Mouse (Mus musculus) frontal cortex, adult (tissue): ENCODE results near the gene Plcb1.

Source experiments
- ATAC-seq: cut with Nextera tagmentation; 2 replicates; pipeline ENCODE4 v1.9.2; 2017; ENCODE audit warnings: mild to moderate bottlenecking, moderate library complexity, mixed read lengths; ENCODE audit not compliant: low TSS enrichment

The Plcb1 gene

DNA sequence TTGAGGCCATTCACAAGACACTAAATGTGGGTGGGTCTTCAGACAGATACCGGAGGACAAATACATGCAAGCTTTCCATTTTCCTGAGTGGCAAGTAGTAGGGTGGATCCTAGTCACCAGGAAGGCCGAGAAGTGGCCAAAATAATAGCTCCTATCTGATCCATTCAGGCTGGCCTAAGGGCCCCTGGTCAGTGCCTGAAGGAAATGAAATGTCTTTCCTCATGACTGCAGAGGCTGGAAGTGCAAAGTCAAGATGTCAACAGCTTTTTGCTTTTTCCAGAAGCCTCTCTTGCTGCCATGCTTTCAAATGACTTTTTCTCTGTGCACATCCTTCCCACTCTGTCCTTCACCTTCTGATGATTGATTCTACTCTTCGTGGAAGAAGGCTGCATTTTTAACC lies 415.0 kb downstream of the Plcb1 start:
- ATAC-seq = no peak

DNA sequence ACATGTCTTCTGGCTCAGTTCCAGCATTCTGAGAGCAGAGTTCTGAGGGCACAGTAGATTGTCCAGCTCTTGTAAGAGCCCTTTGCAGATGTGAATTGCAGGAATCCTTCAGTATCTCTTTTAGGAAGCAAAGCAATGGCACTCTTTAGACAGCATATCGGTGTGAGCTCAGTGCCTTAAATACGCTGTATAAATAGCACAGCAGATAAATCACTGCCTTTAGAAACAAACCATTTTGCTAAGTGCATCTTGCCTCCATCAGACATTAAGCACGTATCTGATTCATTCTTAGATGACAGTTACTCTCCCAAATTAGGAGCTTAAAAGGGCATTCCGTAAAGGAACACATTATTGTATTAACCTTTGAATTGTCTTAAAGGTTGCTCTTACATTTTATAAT lies 416.5 kb downstream of the Plcb1 start:
- ATAC-seq = peak; percentile 60

DNA sequence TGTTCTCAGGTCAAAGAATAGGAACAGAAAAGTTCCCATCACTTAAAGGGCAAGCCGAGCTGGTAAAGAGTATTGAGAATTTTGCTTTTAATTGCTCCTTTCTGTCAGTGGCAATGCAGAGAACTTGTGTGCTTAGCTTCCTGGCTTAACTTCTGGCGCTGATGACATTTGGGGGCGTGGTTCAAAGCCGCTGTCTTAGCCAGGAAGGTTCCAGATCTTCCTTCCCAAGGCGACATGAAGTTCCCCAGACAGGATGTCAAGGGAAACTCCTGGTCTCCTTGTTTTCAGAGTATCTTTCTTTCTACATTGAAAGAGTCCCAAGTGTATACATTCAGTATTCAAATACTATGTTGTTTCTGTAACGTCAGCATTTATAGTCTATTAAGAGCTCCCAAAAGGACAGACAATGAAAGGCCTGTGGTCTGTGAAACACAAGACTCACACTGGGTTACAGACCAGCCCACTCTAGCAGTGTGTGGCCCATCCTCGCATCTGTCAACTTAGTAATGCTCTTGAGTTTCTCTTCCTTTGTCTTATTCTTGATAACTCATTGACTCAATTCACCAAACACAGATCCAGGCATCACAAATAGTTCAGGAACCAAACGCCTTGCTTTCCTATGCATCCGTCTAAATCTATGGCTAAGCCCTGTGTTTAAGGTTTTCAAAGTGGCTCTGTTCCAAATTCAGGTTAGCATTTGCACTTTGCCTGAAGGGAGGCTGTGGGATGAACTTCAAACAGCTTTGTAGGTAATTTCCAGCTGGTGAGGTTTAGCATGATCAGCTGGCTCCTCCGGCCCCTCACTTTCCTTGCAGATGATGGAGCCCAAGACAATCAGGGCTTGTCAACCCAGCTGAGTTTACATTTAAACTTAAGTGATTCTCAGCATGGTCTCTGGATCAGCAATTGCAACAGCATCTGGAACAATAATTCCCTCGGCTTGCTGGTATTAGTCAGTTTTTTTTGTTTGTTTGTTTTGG lies 418.6 kb downstream of the Plcb1 start:
- no peak for ATAC-seq

DNA sequence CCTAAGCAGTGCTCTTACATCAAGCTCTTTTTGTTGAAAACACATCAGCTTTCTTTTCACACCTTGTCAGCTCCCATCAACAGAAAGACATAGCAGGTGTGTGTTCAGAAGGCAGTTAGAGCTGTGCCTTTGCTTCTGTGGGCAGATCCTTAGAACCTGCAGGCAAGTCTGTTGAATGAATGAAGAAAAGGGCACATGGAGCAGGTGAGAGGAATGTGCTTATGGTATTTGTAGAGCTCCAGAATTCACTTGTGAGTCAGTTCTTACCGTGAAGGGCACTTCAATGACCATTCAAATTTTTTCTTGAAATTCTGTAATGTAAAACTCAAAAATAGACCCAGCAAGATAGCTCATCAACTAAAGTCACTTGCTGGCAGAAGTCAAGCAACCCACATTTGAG lies 423.0 kb downstream of the Plcb1 start:
- 0 out of 2 replicates have a peak, but pooled peaks have one; percentile 41 for ATAC-seq

DNA sequence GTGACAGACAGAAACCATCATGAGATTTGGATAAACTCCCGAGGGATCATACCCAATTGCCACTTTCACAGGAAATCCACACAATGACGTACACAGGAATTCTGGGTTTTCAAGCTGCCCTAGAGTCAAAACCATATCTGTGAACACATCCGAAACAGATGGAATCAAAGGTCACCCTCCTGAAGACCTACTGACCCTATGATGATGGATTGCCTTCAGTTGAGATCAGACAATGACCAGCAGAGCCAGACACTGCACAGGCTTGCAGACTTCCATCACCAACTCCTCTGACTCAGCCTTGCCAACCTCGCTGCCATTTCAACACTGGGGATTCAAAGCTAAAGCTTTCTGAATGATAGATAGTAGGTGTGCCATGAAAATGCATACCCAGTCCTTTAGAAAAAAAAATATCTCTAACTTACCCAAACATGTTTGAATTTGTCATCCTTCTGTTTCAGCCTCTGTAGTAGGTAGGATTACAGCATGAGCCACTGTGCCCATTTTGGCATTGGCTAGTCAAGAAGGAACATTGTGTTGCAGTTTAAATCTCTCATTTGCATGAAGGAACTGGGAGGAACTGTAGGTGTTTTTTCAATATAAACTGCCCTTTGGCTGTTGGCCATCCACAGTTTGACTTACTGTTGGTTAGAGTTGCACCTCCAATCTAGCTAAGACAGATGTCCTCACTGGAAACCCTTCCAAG lies 429.0 kb downstream of the Plcb1 start:
- ATAC-seq = peak; percentile 63

DNA sequence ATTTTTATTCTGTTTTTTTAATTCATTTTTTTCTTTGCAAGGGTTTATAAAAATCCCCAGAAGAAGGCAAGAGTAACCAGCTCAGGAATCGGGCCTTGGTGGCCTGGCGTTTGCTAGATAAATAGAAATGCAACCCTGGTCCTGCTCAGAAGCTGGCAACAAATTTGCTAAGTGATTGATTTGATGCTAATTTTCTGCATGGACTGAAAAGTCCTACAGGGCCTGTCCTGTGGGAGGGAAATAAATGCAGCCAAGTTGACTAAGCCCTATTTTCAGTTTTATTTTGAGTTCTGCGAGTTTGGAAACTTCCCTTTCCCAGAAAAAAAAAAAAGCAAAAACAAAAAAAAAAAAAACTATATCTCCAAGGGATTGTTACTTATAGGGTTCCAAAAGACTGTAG lies 433.5 kb downstream of the Plcb1 start:
- peak; percentile 67 for ATAC-seq

DNA sequence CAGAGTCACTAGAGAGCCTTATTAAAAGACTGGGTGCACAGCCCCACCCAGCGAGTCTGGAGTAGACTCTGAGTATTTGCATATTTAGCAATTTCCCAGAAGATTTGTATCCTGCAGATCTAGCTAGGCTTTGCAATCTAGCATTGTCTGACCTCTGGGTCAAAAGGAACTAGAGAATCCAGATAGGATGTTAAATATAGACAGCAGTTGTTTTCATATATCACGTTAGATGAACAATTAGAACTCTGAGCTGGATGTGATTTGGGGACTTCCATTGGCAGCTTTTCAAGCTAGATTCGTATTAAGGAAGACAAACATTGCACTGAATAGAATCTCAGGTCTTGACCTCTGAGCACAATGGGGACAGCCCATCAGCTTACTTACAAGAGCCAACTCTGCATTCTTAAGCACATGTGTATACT lies 439.7 kb downstream of the Plcb1 start:
- no peak for ATAC-seq

DNA sequence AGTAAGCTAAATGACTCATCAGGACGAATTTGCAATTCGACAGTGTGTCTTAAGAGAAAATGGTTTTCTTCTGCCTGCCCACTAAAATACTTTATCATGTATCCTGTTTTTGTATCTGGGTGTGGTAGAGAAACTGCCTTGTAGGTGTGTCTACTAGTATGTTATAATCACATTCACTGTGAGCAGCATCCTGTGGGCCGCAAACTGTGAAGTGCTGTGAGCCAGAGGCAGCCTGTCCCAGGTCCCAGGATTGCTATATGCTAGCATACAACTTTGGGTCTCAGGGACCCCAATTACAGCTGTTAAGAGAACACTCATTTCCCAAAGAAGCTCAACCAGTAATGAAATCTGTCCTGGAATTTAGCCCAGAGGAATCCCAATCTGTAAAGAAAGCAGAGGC lies 444.4 kb downstream of the Plcb1 start:
- ATAC-seq = peak; percentile 35; the same call in 1 of the 2 replicates

DNA sequence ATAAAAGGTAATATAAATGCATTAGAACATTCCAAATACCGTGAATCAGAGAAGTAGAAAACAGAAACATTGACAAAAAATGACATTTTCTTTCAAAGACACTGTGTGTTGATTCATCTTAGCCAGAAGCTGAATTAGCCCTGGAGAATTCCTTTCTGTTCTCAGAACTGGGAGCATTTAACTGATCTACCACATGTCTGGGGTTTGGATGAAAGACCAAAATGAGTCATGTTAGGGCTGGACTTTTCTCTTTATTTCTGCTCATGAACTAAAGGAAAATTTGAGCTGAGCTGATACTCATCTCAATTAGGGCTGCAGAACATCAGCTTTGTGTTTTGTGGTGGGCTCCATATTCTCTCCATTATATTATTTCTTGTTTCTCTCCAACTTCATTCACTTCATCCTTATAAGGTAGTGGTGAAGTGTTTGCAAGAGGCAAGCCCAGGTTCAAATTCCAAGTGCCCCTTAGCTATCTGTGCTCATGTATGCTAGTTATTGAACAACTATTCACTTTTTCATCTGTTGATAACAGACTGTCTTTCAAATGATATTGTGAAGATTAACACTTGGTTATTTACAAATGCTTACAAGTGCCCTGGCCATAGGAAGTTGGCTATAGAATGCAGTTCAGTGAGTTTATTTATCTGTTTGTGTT lies 456.9 kb downstream of the Plcb1 start:
- ATAC-seq = peak; percentile 72

DNA sequence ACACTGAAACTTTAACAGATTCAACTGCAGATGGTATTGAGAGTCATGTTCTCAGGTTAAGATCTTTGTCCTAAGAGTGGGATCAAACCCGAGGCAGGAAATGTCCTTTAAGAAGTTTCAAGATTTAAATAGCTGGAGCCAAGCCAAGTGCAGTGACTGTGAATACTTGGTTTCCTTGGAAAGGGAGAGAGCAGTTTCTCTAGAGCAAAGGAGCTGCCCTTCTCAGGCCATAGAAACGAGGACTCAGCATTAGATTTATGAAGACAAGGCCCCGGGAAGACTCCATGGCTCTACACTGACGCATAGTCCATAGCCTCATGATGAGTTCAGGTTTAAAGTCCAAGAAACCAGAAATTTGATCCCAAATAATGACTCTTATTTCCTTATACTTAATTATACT lies 457.9 kb downstream of the Plcb1 start:
- no peak for ATAC-seq

DNA sequence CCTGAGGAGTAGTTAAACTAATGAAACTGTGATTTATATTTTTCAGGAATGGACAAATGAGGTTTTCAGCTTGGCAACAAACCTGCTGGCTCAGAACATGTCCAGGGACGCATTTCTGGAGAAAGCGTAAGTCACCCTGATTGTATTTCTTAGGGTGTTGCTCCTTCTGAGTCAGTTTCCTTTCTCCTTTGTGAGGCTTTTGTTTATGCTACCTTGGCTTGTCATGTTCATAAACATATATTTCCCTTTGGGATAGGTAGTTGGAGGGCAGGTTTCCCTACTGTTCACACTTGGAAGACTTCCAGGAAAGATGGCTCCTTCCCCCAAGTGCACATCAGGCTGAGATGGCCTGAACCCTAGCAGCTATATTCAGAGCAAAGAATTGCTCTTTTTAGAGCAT lies 464.1 kb downstream of the Plcb1 start:
- ATAC-seq = no peak

DNA sequence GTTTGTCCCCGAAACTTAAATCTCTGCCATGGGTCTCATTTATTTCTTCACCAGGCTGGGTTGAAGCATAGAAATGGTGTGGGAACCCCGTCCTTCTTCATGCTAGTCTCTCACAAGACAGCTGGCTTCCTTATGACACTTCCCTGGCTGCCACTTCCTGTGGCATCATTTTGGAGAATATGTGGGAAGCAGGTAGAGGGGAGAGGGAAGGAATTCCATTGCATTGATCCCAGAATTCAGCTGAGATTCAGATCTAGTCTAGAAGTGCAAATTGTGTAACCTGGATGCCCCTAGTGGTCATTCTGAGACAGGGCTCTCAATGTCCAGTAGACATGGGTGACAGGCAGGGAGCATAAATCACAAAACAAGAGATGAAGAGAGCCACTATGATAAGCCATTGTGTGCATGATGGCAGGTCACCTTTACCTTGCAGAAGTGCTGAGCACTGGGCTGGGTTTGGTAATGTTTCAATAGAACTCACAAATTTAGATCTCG lies 466.0 kb downstream of the Plcb1 start:
- ATAC-seq = no peak

DNA sequence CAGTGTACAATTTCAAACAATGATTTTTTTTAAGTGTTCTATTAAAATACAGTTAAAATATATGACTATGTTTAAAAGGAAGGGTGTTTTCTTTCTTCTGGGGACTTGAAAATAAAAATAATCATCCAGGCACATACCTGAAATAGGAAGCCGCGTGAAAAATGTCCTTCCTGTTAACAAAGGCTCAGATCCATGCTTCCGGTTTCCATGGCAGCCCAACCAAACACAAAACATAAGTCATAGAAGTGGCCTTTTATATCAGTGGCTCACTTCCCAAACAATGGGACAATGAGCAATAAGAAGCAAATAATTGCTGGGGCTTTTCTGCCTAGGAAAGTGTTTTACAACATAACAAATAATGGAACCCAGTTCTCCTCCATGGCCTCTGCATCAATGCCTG lies 473.3 kb downstream of the Plcb1 start:
- no peak for ATAC-seq

DNA sequence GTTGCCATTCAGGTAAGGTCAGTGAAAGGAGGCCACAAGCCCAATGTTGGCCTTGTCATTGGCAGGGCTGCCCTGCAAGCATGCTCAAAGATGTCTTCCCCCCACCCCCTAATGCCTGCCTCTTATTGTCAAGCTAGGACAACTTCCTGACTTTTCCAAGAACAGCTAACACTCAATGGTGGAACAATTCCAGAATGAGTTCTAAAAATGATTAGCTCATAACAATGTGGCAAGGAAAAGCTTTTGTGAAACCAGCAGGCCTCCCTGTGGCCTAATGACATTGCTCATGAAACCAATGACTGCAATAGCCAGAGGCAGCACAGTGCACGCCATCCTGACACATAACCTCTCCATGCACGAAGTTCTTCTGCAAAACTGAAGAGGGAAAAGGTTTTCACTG lies 478.1 kb downstream of the Plcb1 start:
- ATAC-seq = no peak

DNA sequence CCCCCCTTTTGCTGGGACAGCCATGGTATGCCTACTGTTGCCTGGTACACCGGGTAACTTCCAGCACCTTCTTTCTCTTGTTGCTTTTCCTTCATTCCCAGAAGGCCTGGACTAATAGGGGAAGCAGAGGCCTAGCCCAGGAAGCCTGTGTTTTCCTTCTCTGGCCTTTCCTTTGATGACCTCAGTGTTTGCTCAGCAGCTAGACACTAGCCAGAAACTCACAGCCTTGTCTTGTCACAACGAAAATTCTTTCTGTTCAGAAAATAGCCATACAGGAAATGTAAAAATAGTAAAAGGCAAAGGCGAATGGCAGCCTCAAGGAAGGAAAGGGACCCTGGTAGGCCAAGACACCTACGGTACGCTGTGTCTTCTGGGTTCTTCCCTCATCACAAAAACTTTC lies 489.1 kb downstream of the Plcb1 start:
- 0 out of 2 replicates have a peak, but pooled peaks have one; percentile 4 for ATAC-seq

DNA sequence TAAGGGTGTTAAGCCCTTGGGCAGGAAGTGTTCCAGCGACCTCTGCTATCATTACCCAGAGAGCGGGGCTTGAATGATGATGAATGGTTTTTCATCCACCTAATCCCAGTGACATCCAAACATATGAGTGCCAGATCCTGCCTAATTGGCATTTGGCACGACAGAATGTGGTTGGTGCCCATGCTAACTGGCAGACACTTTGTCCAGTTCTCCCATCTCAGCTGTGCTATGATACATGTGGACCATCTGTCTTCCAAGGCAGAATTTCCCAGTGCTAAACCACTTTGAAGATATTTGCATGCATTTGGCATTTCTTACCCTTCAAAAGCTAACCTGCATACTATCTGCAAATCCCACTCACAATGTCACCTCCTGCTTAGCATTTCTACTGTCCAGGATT lies 492.6 kb downstream of the Plcb1 start:
- peak; percentile 63 for ATAC-seq

DNA sequence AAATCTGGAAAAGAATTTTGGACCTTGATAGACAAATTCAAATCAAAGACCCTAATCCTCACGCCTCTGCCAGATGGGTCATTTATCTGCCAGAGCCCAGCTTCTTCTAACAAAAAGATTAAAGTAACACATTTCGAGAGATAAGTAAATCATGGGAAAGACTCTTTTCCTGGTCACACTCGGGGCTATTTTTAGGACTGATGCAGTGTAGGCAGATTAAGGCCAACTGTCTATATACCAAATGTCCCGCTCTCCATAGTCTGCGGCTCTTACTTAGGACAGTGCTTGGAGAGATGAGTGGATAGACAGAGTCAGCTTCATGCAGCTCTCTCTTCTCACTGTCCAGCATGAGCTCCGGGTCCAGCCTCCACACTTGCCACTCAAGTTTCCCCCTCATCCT lies 493.2 kb downstream of the Plcb1 start:
- ATAC-seq = peak; percentile 38; the same call in 1 of the 2 replicates

DNA sequence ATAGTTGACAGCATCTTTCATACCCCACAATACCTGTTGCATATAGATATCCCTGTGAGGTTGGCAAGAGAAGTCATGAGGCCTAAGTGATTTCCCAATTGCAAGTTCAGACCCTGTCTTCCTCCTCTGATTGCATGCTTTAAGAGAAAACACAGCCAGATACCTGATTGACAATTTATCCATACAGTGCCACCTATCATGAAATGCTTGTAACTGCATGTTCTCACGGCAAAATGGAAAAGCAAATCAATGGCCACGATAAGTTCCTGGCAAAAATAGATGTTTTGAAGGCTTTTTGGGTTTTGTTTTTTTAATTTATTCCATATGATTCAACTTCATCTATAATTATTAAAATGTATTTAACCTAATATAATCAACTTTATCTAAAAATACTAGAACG lies 497.9 kb downstream of the Plcb1 start:
- ATAC-seq = no peak

DNA sequence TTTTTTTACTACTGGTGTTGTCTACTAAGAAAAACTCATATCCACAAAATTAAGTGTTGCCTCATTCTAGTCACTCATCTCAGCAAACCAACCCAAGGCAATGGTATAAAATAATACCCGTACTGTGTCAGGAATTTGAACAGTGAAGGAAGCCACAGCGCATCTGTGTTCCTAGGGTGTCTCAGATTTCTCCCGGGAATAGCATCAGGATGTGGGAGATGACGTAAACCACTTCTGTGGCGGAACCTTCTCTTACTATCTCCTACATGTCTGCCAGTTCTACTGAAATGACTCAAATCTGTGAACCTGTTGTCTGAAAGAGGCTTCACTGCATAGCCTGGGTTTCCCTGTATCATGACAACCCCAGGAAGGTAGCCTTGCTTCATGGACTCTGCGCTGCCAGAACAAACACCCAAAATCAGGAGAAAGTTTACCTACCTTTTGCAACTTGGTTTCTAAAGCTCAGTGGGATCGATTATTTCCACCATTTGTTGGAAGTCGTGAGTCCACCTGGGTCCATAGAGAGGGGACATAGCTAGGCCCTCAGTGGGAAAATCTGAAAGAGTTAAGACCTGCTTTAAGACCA lies 510.4 kb downstream of the Plcb1 start:
- peak; percentile 99 for ATAC-seq

DNA sequence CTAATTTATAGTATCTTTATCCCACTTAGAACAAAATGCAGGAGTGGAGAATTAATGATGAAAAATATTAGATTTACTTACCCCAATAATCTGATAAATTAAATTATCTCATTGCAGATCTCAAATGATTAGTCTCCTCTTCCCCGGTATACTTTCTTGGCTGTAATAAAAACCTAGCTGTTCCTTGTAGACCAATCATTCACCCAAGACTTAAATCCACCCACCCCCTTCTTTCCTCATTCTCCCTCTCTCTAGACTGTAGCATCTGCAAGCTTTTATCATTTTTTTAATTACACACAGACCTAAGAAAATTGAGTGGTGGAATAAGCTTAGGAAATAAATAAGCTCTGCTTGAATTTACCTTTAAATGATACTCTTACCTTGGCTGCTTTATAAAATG lies 514.6 kb downstream of the Plcb1 start:
- ATAC-seq = no peak

DNA sequence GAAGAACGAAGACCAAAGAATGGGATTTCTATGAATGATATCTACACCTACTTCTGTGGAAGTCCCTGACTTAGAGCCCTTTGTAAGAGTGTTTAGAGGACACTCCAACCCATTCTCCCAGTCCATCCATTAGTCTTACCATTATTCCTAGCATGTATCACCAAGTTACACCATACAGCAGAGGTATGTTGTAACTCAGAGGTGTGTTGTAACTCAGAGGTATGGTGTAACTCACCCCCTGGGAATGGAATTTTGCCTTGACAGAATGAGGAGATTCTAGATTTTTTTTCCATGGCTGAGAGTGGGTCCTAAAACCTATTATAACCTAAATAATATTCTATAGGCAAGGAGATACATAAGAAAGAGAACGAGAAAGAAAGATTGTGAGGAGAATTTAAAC lies 516.6 kb downstream of the Plcb1 start:
- ATAC-seq = no peak

DNA sequence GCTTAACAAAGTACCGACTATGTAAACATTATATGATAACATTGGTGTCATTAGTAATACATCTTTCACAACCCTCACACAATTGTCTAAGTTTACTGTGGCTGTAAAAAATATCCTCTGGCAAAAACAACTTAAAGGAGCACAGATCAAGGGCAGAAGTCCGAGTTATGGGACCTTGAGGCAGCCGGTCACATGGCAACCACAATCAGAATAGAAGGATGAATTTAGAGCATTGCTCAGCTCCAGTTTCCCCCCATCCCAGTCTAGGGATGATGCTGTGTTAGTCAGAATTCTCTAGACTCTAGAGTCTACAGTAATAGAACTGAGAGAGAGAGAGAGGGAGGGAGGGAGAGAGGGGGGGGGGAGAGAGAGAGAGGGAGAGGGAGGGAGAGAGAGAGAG lies 519.3 kb downstream of the Plcb1 start:
- no peak for ATAC-seq
